Mouse (Mus musculus) left cerebral cortex, adult 6 months (tissue): ENCODE results near the gene Tmem17. TPM values are rescaled to one million over a fixed set of nuclear protein-coding genes. Genes with fewer than 3 reads are reported as not detected.

Source experiments
- long read RNA-seq, 2 experiments: library from polyadenylated mRNA; unstranded; transcript quantifications; one replicate each; pipeline ENCODE4 v2.0.0; 2019 to 2020
- polyA plus RNA-seq: library from polyadenylated mRNA; unstranded; fragments of <200 nt; fragmentation: Nextera tagmentation; gene quantifications from 2 replicates; pipeline ENCODE4 v1.2.3, GENCODE M21; 2021

Tmem17 gene
- polyA plus RNA-seq, result 9.5 and 13.7 TPM in 2 replicates
- long read RNA-seq, experiment 1, transcript Tmem17-201 (4 exons, 1,568 nt), result major isoform, 42 of 48 reads
- long read RNA-seq, experiment 1, partial matches to known transcripts, result 2 of 48 reads
- long read RNA-seq, experiment 1, other reads (novel, unspliced or antisense), result 4 of 48 reads
- long read RNA-seq, experiment 2, transcript Tmem17-201 (4 exons, 1,568 nt), result major isoform, 14 of 15 reads
- long read RNA-seq, experiment 2, partial matches to known transcripts, result 1 of 15 reads
- long read RNA-seq, experiment 2, other reads (novel, unspliced or antisense), result 0 of 15 reads

DNA sequence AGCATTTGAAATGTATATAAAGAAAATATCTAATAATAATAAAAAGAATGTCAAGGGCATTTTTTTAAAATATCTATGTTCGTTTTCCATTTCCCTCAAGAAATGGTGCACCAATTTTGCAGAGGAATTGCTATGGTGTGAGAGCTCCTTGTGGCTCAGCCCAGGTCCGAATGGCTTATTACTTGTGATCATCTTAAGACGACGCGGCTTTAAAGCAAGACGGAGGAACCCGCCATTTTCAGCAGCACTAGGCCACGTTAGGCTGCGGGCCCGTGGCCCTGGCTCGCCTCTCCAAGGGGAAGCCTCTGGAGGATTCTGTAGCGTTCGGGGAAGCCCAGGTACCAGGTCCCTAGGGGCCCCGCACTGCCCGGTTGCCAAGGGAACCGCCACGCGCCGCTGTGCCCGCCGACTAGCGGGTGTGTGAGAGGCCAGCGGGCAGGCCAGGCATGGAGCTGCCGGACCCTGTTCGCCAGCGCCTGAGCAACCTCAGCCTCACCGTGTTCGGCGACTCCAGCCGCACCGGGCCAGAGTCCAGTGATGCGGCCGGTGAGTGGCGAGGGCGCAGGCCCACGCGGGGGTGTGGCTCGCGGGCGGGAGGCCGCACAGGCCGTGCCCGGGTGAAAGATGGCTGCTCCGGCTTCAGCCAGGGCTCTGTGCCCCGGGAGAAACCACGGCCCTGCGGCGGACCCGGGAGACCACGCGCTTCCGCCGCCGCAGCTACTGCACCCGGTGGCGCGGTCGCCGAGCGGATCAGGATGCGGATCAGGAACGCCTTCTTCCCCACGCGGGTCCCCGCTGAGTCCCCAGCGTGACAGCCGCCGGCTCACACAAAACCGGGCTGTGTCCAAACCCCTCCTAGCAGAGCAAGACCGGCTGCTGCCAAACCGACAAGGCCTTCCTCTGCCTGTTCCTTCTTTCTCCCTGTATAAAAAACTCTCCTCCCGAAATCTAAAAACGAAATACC, at the start of gene Tmem17:
Gene Tmem17, plus strand, starts transcription at position 51 of the 964 bp plus-strand sequence.

Other genes with a start within 250 kb of the Tmem17 start
- 5.0 and 5.2 TPM in 2 replicates for gene Ehbp1, start 169.8 kb upstream of the Tmem17 start, polyA plus RNA-seq